Mouse (Mus musculus) WW6 (cell line): ENCODE results near the gene R3hdm2.

ENCODE experiments used
- DNase-seq: peaks from one replicate; pipeline ENCODE4 v3.0.0-alpha.2; 2013; ENCODE audit warnings: low read depth, low spot score

R3hdm2 gene

GRCm38 (mm10) chr10:127517941-127518340, 137.8 kb downstream of the R3hdm2 start:
- DNase-seq = no peak

- no peak for DNase-seq
These were observed 139.0 kb downstream of the R3hdm2 start for GRCm38 (mm10) chr10:127519041-127519701.

- no peak for DNase-seq
These were observed 140.0 kb downstream of the R3hdm2 start for GRCm38 (mm10) chr10:127519903-127520713.

GRCm38 (mm10) chr10:127520714-127521357, 140.7 kb downstream of the R3hdm2 start:
- DNase-seq = no peak

GRCm38 (mm10) chr10:127521611-127522080, 141.5 kb downstream of the R3hdm2 start:
- no peak for DNase-seq

- DNase-seq = peak; percentile 82
These were observed 142.0 kb downstream of the R3hdm2 start, which contains the start of gene Shmt2 for GRCm38 (mm10) chr10:127522088-127522581. TSS of gene Shmt2 (minus strand) at chr10:127522444.

- DNase-seq = no peak
These were observed 144.6 kb downstream of the R3hdm2 start for GRCm38 (mm10) chr10:127524646-127525255.

GRCm38 (mm10) chr10:127526048-127526447, 145.9 kb downstream of the R3hdm2 start:
- DNase-seq = no peak

- DNase-seq = no peak
These were observed 146.6 kb downstream of the R3hdm2 start for GRCm38 (mm10) chr10:127526681-127527080.

- no peak for DNase-seq
These were observed 147.4 kb downstream of the R3hdm2 start for GRCm38 (mm10) chr10:127527481-127527880.

GRCm38 (mm10) chr10:127530945-127531344, 150.8 kb downstream of the R3hdm2 start:
- DNase-seq = no peak

GRCm38 (mm10) chr10:127531548-127531947, 151.4 kb downstream of the R3hdm2 start:
- no peak for DNase-seq

- no peak for DNase-seq
These were observed 154.2 kb downstream of the R3hdm2 start, which contains the start of gene Nxph4 for GRCm38 (mm10) chr10:127534036-127534928. TSS of gene Nxph4 (minus strand) at chr10:127534559.

- DNase-seq = no peak
These were observed 154.8 kb downstream of the R3hdm2 start for GRCm38 (mm10) chr10:127534929-127535384.

GRCm38 (mm10) chr10:127536586-127537314, 156.6 kb downstream of the R3hdm2 start:
- no peak for DNase-seq

GRCm38 (mm10) chr10:127537854-127538583, 157.9 kb downstream of the R3hdm2 start:
- DNase-seq = no peak

GRCm38 (mm10) chr10:127541510-127541909, 161.4 kb downstream of the R3hdm2 start:
- no peak for DNase-seq

GRCm38 (mm10) chr10:127542084-127542483, 162.0 kb downstream of the R3hdm2 start:
- no peak for DNase-seq

GRCm38 (mm10) chr10:127542720-127543119, 162.6 kb downstream of the R3hdm2 start:
- DNase-seq = no peak
